Comparison of ENCODE assay signal across 17 mouse cellular contexts in genomic region chr7:129215926-129216543, GRCm38 (mm10). TPM values are rescaled to one million over a fixed set of nuclear protein-coding genes. Genes with fewer than 3 reads are reported as not detected.
DNase-seq lines count a peak whose midpoint lies in the region; ATAC-seq and TF ChIP-seq lines count a peak whose summit lies in the region.
"Had no signal": no experiment of that assay in that cellular context is flagged by ENCODE, and none has a peak within 500 bp of the region (broad histone marks: within the 10 kb centered on the region; RNA-seq: fewer than 3 reads in every experiment).

No protein-coding gene starts in this region.

- H3K4me3 ChIP-seq in forebrain, embryonic 14.5 days (ENCODE audit: low read depth, low read length) = no peak overlapping the region
- H3K4me3 ChIP-seq in forebrain, embryonic 16.5 days (replicated peaks; ENCODE audit: low read length) = no peak overlapping the region
- H3K4me3 ChIP-seq in hindbrain, postnatal 0 days (ENCODE audit: low read length) = no peak overlapping the region
- no peak overlapping the region for H3K4me3 ChIP-seq in stomach, embryonic 15.5 days (replicated peaks)
- H3K4me3 ChIP-seq: erythroblast, embryonic 14.5 days had no signal

- no peak overlapping the region for H3K27ac ChIP-seq in forebrain, embryonic 14.5 days (ENCODE audit: low read depth, low read length)
- no peak overlapping the region for H3K27ac ChIP-seq in forebrain, embryonic 16.5 days (ENCODE audit: low read length)
- H3K27ac ChIP-seq in hindbrain, postnatal 0 days = peak overlapping the region; percentile 22; the same call in 1 of the 2 replicates
- 0 out of 2 replicates have a peak overlapping the region, but pooled peaks have one; percentile 8 for H3K27ac ChIP-seq in stomach, embryonic 15.5 days

- no peaks in the 10 kb centered on the region for H3K36me3 ChIP-seq in forebrain, embryonic 14.5 days (ENCODE audit: control insufficient read depth, insufficient read depth, low read length)
- no peaks in the 10 kb centered on the region for H3K36me3 ChIP-seq in forebrain, embryonic 16.5 days (ENCODE audit: control insufficient read depth, insufficient read depth)
- no peaks in the 10 kb centered on the region for H3K36me3 ChIP-seq in hindbrain, postnatal 0 days (ENCODE audit: insufficient read depth, low read length)
- no peaks in the 10 kb centered on the region for H3K36me3 ChIP-seq in stomach, embryonic 15.5 days

- no peak for ATAC-seq in forebrain, embryonic 14.5 days
- no peak for ATAC-seq in forebrain, embryonic 16.5 days
- ATAC-seq in hindbrain, postnatal 0 days = no peak
- peak; percentile 76 for ATAC-seq in stomach, embryonic 15.5 days (ENCODE audit: insufficient read depth, low FRiP score, low read depth)

- H3K9ac ChIP-seq in forebrain, embryonic 14.5 days (ENCODE audit: low read length) = no peak overlapping the region
- H3K9ac ChIP-seq in forebrain, embryonic 16.5 days (replicated peaks; ENCODE audit: low read depth, low read length) = no peak overlapping the region
- no peak overlapping the region for H3K9ac ChIP-seq in hindbrain, postnatal 0 days (replicated peaks; ENCODE audit: low read length)
- H3K9ac ChIP-seq in stomach, embryonic 15.5 days = no peak overlapping the region

- no peaks in the 10 kb centered on the region for H3K4me1 ChIP-seq in forebrain, embryonic 14.5 days (ENCODE audit: control insufficient read depth, insufficient read depth, low read length)
- 0 out of 2 replicates have a peak, but pooled peaks cover 2% of the 10 kb centered on the region for H3K4me1 ChIP-seq in forebrain, embryonic 16.5 days (replicated peaks; ENCODE audit: control insufficient read depth, insufficient read depth, low read length)
- H3K4me1 ChIP-seq in hindbrain, postnatal 0 days (ENCODE audit: insufficient read depth, low read length) = peaks cover 5% of the 10 kb centered on the region; the same call in 1 of the 2 replicates
- no peaks in the 10 kb centered on the region for H3K4me1 ChIP-seq in stomach, embryonic 15.5 days

- TF ChIP-seq CTCF in hindbrain, postnatal 0 days (IDR thresholded peaks at IDR 0.05; ENCODE audit: low read depth) = no peak

- no peak overlapping the region for H3K4me2 ChIP-seq in forebrain, embryonic 14.5 days (ENCODE audit: low read length)
- H3K4me2 ChIP-seq in forebrain, embryonic 16.5 days (ENCODE audit: low read length) = no peak overlapping the region
- no peak overlapping the region for H3K4me2 ChIP-seq in hindbrain, postnatal 0 days (ENCODE audit: low read depth, low read length)
- H3K4me2 ChIP-seq in stomach, embryonic 15.5 days = no peak overlapping the region
- H3K4me2 ChIP-seq: liver, embryonic 11.5 days had no signal

- H3K27me3 ChIP-seq in forebrain, embryonic 14.5 days (replicated peaks; ENCODE audit: control insufficient read depth, insufficient read depth, low read length) = no peaks in the 10 kb centered on the region
- no peaks in the 10 kb centered on the region for H3K27me3 ChIP-seq in forebrain, embryonic 16.5 days (replicated peaks; ENCODE audit: control insufficient read depth, insufficient read depth, low read length)
- no peaks in the 10 kb centered on the region for H3K27me3 ChIP-seq in hindbrain, postnatal 0 days (ENCODE audit: insufficient read depth, low read length)
- H3K27me3 ChIP-seq in stomach, embryonic 15.5 days (replicated peaks) = no peaks in the 10 kb centered on the region

- no peaks in the 10 kb centered on the region for H3K9me3 ChIP-seq in forebrain, embryonic 14.5 days (replicated peaks; ENCODE audit: control insufficient read depth, low read length)
- H3K9me3 ChIP-seq in forebrain, embryonic 16.5 days (ENCODE audit: control insufficient read depth, low read length) = no peaks in the 10 kb centered on the region
- H3K9me3 ChIP-seq in hindbrain, postnatal 0 days (ENCODE audit: low read length) = no peaks in the 10 kb centered on the region
- no peaks in the 10 kb centered on the region for H3K9me3 ChIP-seq in stomach, embryonic 15.5 days

- DNase-seq in forebrain, embryonic 14.5 days (ENCODE audit: low spot score) = peak; percentile 37
- peak; percentile 11 for DNase-seq in lung, postnatal 10 days
- DNase-seq in lung, postnatal 36 days = no peak
- DNase-seq in hindbrain, postnatal 0 days (ENCODE audit: low spot score) = peak; percentile 68
- no peak for DNase-seq in kidney, postnatal 14 days
- DNase-seq: adrenal gland, postnatal 36 days; cerebellum, adult 11 months; right cerebral cortex, postnatal 14 days had no signal

- 71% methylated on average over 10 of the region's 10 CpGs for WGBS in forebrain, embryonic 14.5 days
- 73% methylated on average over 10 of the region's 10 CpGs for WGBS in forebrain, embryonic 16.5 days
- 66% methylated on average over 10 of the region's 10 CpGs for WGBS in hindbrain, postnatal 0 days
- 67% methylated on average over 10 of the region's 10 CpGs for WGBS in stomach, embryonic 15.5 days

RNA-seq across cellular contexts. Expression of gene Plpp4, which starts 40.8 kb away (rescaled TPM):
- polyA plus RNA-seq in forebrain, embryonic 14.5 days (2014; fragmentation: Nextera tagmentation; extraction: Ambion mirVana) = 2.4 and 2.7 TPM in 2 replicates
- 1.8 and 3.2 TPM in 2 replicates for polyA plus RNA-seq in forebrain, embryonic 16.5 days (2015; fragmentation: Nextera tagmentation; extraction: Ambion mirVana)
- 22.6 and 22.7 TPM in 2 replicates for total RNA-seq in hindbrain, postnatal 0 days (2014; rRNA removed)
- 14.4 and 16.0 TPM in 2 replicates for polyA plus RNA-seq in hindbrain, postnatal 0 days (2015; fragmentation: Nextera tagmentation; extraction: Ambion mirVana)
- polyA plus RNA-seq in stomach, embryonic 15.5 days (2015; fragmentation: Nextera tagmentation; extraction: Ambion mirVana) = 0.22 and 0.27 TPM in 2 replicates
- total RNA-seq: adrenal gland, postnatal 36 days; gastrocnemius, adult 8-10 months; heart, postnatal 25 days; MEL; neutrophil, adult 5-6 weeks had no signal
- polyA plus RNA-seq: erythroblast, embryonic 14.5 days; thymus, postnatal 0 days had no signal

Comparison
In these comparisons a context has a peak if more than half of its experiments do, and no peak if none do; other contexts are left out.
1. DNase-seq: peak in forebrain, embryonic 14.5 days (single experiment), lung, postnatal 10 days (single experiment) and hindbrain, postnatal 0 days (single experiment); none in lung, postnatal 36 days (single experiment) and kidney, postnatal 14 days (single experiment).
2. H3K27ac ChIP-seq: peak in hindbrain, postnatal 0 days (single experiment) and stomach, embryonic 15.5 days (single experiment); none in forebrain, embryonic 14.5 days (single experiment) and forebrain, embryonic 16.5 days (single experiment).